Mouse (Mus musculus) inflammation-experienced regulatory T-cells, adult 6 months (primary cell): ENCODE data around the gene Kdm4d. TPM values are rescaled to one million over a fixed set of nuclear protein-coding genes. Genes with fewer than 3 reads are reported as not detected.
"Not testable (repeated sequence)": the region's sequence is repeated elsewhere in the genome, so short reads cannot be mapped to it uniquely, and the experiment has no call there.

Source experiments
- ATAC-seq: one replicate; pipeline ENCODE4 v1.8.0; 2017
- polyA plus RNA-seq, 3 experiments: library from polyadenylated mRNA; unstranded; fragments of 100-300 nt; shearing (Covaris generic); gene quantifications; one replicate each; pipeline ENCODE4 v1.2.1; 2017

The Kdm4d gene
- polyA plus RNA-seq = 1 to 10 TPM; 1.9 to 3.5 (median 2.7) TPM

- ATAC-seq = peak; percentile 80
Measured at GRCm38 (mm10) chr9:14500023-14500915, at the start of gene Kdm4d, which contains the start of gene Cwc15. Gene Kdm4d (minus strand): TSS chr9:14500482. Gene Cwc15 (plus strand): TSS chr9:14500617.

GRCm38 (mm10) chr9:14548366-14548761 is 48.1 kb upstream of the Kdm4d start:
- no peak for ATAC-seq

GRCm38 (mm10) chr9:14547584-14548365 is 47.5 kb upstream of the Kdm4d start:
- ATAC-seq = no peak

GRCm38 (mm10) chr9:14544034-14544757 is 43.9 kb upstream of the Kdm4d start:
- ATAC-seq = no peak

GRCm38 (mm10) chr9:14534833-14535456 is 34.7 kb upstream of the Kdm4d start:
- ATAC-seq = no peak

GRCm38 (mm10) chr9:14533659-14534058 is 33.4 kb upstream of the Kdm4d start:
- ATAC-seq = no peak

GRCm38 (mm10) chr9:14532283-14532682 is 32.0 kb upstream of the Kdm4d start:
- ATAC-seq = no peak

- no peak for ATAC-seq
Measured at GRCm38 (mm10) chr9:14530004-14530403, 29.7 kb upstream of the Kdm4d start.

GRCm38 (mm10) chr9:14523408-14524043 is 23.2 kb upstream of the Kdm4d start:
- ATAC-seq = peak; percentile 85

- ATAC-seq = no peak
Measured at GRCm38 (mm10) chr9:14521695-14522094, 21.4 kb upstream of the Kdm4d start.

GRCm38 (mm10) chr9:14520971-14521670 is 20.8 kb upstream of the Kdm4d start:
- ATAC-seq = no peak

GRCm38 (mm10) chr9:14518105-14518504 is 17.8 kb upstream of the Kdm4d start:
- no peak for ATAC-seq

- ATAC-seq = no peak
Measured at GRCm38 (mm10) chr9:14517296-14517695, 17.0 kb upstream of the Kdm4d start.

GRCm38 (mm10) chr9:14512633-14513445 is 12.6 kb upstream of the Kdm4d start:
- ATAC-seq = no peak

GRCm38 (mm10) chr9:14500916-14501424 is 688 bp upstream of the Kdm4d start:
- ATAC-seq = no peak

GRCm38 (mm10) chr9:14498896-14499705 is 1.2 kb downstream of the Kdm4d start:
- ATAC-seq = peak; percentile 60

GRCm38 (mm10) chr9:14463668-14464067 is 36.6 kb downstream of the Kdm4d start:
- not testable (repeated sequence) for ATAC-seq

- ATAC-seq = not testable (repeated sequence)
Measured at GRCm38 (mm10) chr9:14462536-14462935, 37.7 kb downstream of the Kdm4d start.

- no peak for ATAC-seq
Measured at GRCm38 (mm10) chr9:14456320-14456719, 44.0 kb downstream of the Kdm4d start.
